Comparison of ENCODE assay signal across 27 mouse cellular contexts in genomic region chr15:100836729-100837128, GRCm38 (mm10). TPM values are rescaled to one million over a fixed set of nuclear protein-coding genes. Genes with fewer than 3 reads are reported as not detected.
"Had no signal": no experiment of that assay in that cellular context is flagged by ENCODE, and none has a peak within 500 bp of the region (broad histone marks: within the 10 kb centered on the region; RNA-seq: fewer than 3 reads in every experiment).

No protein-coding gene starts in this region.

- H3K36me3 ChIP-seq: heart, embryonic 10.5 days; heart, embryonic 12.5 days; hindbrain, embryonic 10.5 days; hindbrain, embryonic 12.5 days; hindbrain, embryonic 15.5 days; kidney, embryonic 15.5 days; limb, embryonic 13.5 days; limb, embryonic 15.5 days; liver, embryonic 12.5 days had no signal

- H3K27me3 ChIP-seq: hindbrain, embryonic 12.5 days; hindbrain, embryonic 15.5 days; kidney, embryonic 15.5 days; limb, embryonic 15.5 days had no signal

- H3K4me3 ChIP-seq: gastrocnemius, adult 2 months; heart, embryonic 10.5 days; heart, embryonic 12.5 days; hindbrain, embryonic 10.5 days; hindbrain, embryonic 12.5 days; hindbrain, embryonic 15.5 days; kidney, embryonic 15.5 days; limb, embryonic 13.5 days; limb, embryonic 15.5 days; liver, embryonic 12.5 days had no signal

- H3K9ac ChIP-seq: heart, embryonic 12.5 days; hindbrain, embryonic 12.5 days; hindbrain, embryonic 15.5 days; kidney, embryonic 15.5 days; limb, embryonic 13.5 days; limb, embryonic 15.5 days; liver, embryonic 12.5 days; liver, embryonic 14.5 days had no signal

- H3K9me3 ChIP-seq: heart, embryonic 10.5 days; hindbrain, embryonic 15.5 days; kidney, embryonic 15.5 days; limb, embryonic 15.5 days; liver, embryonic 12.5 days had no signal

- H3K4me1 ChIP-seq: heart, embryonic 10.5 days; heart, embryonic 12.5 days; hindbrain, embryonic 15.5 days; liver, embryonic 12.5 days had no signal

- H3K27ac ChIP-seq: gastrocnemius, adult 2 months; heart, embryonic 10.5 days; hindbrain, embryonic 10.5 days; hindbrain, embryonic 12.5 days; hindbrain, embryonic 15.5 days; hindbrain, postnatal 0 days; kidney, embryonic 15.5 days; kidney, postnatal 0 days; limb, embryonic 13.5 days; limb, embryonic 15.5 days; liver, embryonic 12.5 days; liver, embryonic 14.5 days had no signal

- DNase-seq: gastrocnemius, adult 2 months; gastrocnemius, postnatal 10 days; gastrocnemius, postnatal 25 days; heart, adult 18-20 months; heart, postnatal 10 days; heart, postnatal 4 days; kidney, adult 11 months; kidney, adult 2 months; kidney, adult 9 months; kidney, postnatal 14 days; kidney, postnatal 36 days; layer of hippocampus, adult 9-11 months; layer of hippocampus, postnatal 36 days; left cerebral cortex, postnatal 4 days had no signal

RNA-seq across cellular contexts. Expression of gene Scn8a, which starts 32.9 kb away (rescaled TPM):
- total RNA-seq: granulocyte monocyte progenitor cell, adult 5-6 weeks; heart, adult 18-20 months had no signal
